Mouse (Mus musculus) layer of hippocampus, adult 8-10 months (tissue): ENCODE measurements around the gene Ube4b. TPM values are rescaled to one million over a fixed set of nuclear protein-coding genes. Genes with fewer than 3 reads are reported as not detected.
A peak's percentile ranks its signal among the peaks of the same experiment; 100 is the strongest.

Experiments used
- DNase-seq, 2 experiments: peaks; one replicate each; pipeline ENCODE4 v3.0.0; 2022; ENCODE audit warnings: low spot score in 2 of 2
- total RNA-seq, 4 experiments: library from RNA; stranded (reverse); gene quantifications; 2 replicates each; pipeline ENCODE4 v1.2.4; 2022

Gene Ube4b
- total RNA-seq, 4 experiments from 2014 or later: 91.3 to 108 (median 97.6) TPM

GRCm38 (mm10) chr4:149306712-149307595, 119.6 kb downstream of the Ube4b start:
- DNase-seq: peak; percentile 78 to 81

GRCm38 (mm10) chr4:149305761-149306711, 120.5 kb downstream of the Ube4b start:
- no peak for DNase-seq

- DNase-seq: no peak
Measured at GRCm38 (mm10) chr4:149304466-149304865, 122.1 kb downstream of the Ube4b start.

- no peak for DNase-seq
Measured at GRCm38 (mm10) chr4:149303502-149303901, 123.0 kb downstream of the Ube4b start.

- no peak for DNase-seq
Measured at GRCm38 (mm10) chr4:149302751-149303150, 123.8 kb downstream of the Ube4b start.

- DNase-seq: no peak
Measured at GRCm38 (mm10) chr4:149302136-149302535, 124.4 kb downstream of the Ube4b start.

- no peak for DNase-seq
Measured at GRCm38 (mm10) chr4:149296501-149296900, 130.0 kb downstream of the Ube4b start.

GRCm38 (mm10) chr4:149292984-149293383, 133.6 kb downstream of the Ube4b start:
- no peak for DNase-seq

- DNase-seq: no peak
Measured at GRCm38 (mm10) chr4:149291061-149291460, 135.5 kb downstream of the Ube4b start.

GRCm38 (mm10) chr4:149290157-149290750, 136.3 kb downstream of the Ube4b start:
- DNase-seq: no peak

GRCm38 (mm10) chr4:149286287-149287137, 140.0 kb downstream of the Ube4b start:
- DNase-seq: no peak

- DNase-seq: no peak
Measured at GRCm38 (mm10) chr4:149285691-149286090, 140.9 kb downstream of the Ube4b start.

GRCm38 (mm10) chr4:149283018-149283417, 143.5 kb downstream of the Ube4b start:
- no peak for DNase-seq

GRCm38 (mm10) chr4:149282025-149282738, 144.4 kb downstream of the Ube4b start:
- no peak for DNase-seq

Other genes with a start within 250 kb of the Ube4b start
- 100 to 1,000 TPM; 401 to 453 (median 422) TPM for gene Kif1b, start 119.1 kb downstream of the Ube4b start, total RNA-seq
- not detected for gene Rbp7, start 28.2 kb upstream of the Ube4b start, total RNA-seq
- not detected for gene Tmem274, start 50.6 kb upstream of the Ube4b start, total RNA-seq
- gene Nmnat1, start 58.5 kb upstream of the Ube4b start, total RNA-seq: 1 to 10 TPM; 6.0 to 9.0 (median 7.0) TPM
- 10 to 100 TPM; 16.4 to 18.2 (median 16.9) TPM for gene Lzic, start 58.5 kb upstream of the Ube4b start, total RNA-seq
- 10 to 100 TPM; 28.1 to 40.7 (median 32.0) TPM for gene Ctnnbip1, start 91.5 kb upstream of the Ube4b start, total RNA-seq
- gene Clstn1, start 159.7 kb upstream of the Ube4b start, total RNA-seq: 100 to 1,000 TPM; 744 to 810 (median 791) TPM